Mouse (Mus musculus): ENCODE measurements at regions not wholly inside any gene's neighbourhood (a gene's known extent, or its start where the extent isn't known, plus 50 kb on each side); places are given as distances from the start of the nearest gene placed in this dataset.

DNA sequence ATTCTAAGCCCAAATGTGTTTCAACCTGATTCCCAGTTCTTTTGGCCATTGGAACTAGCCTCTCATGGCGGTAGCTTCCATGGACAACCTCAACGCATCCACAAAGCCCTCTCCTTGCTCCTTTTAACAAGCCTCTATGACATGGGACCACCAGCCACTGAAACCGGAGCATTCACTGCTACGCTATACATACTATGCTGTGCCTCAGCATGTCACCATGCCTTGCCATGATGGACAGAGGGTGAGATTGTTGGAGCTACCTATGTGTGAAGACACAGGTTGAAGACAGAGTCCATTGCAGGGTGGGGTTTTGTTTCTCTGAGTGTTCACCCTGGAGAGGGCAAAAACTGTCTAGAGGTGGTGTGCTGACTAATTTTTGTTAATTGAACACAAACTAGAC lies 258.7 kb upstream of the Rnaseh2b start:
- Histone ChIP-seq H3K27ac (ENCODE audit: low read length) (no peak overlapping the region), H3K27me3 (ENCODE audit: control insufficient read depth, insufficient read depth, low read length) (no peaks in the 10 kb centered on the region), H3K36me3 (ENCODE audit: control insufficient read depth, insufficient read depth, low read length) (no peaks in the 10 kb centered on the region), H3K4me2 (replicated peaks; ENCODE audit: low read depth, low read length) (no peak overlapping the region), H3K4me3 (ENCODE audit: low read depth, low read length) (no peak overlapping the region), H3K9ac (replicated peaks; ENCODE audit: low read depth, low read length) (no peak overlapping the region), H3K9me3 (ENCODE audit: control insufficient read depth, low read depth, low read length) (no peaks in the 10 kb centered on the region), H3K4me1 (ENCODE audit: control insufficient read depth, insufficient read depth, low read length) (no peaks in the 10 kb centered on the region)
- WGBS = 92% methylated on average over 4 of the region's 4 CpGs
- no peak for ATAC-seq (ENCODE audit: insufficient number of reproducible peaks, insufficient read depth, low FRiP score, low read depth)

DNA sequence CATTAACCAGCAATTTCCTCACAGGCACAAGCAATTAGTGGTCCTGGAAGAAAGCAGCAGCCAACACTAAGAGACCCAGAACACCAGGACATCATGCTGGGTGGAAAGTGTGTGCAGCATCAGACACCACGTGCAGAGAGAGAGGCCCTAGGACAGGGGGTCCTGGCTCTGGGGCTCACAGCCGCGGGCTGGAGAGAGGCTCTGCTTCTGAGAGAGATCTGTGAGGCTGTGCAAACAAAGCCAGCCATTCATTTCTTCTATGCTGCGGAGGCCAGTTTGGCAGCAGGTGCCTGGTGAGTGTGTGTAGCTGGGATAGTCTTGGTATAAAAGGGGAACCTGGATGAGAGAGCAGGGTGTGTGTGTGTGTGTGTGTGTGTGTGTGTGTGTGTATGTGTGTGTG lies 257.7 kb upstream of the Rnaseh2b start:
- Histone ChIP-seq H3K27me3 (ENCODE audit: control insufficient read depth, insufficient read depth, low read length) (no peaks in the 10 kb centered on the region), H3K36me3 (ENCODE audit: control insufficient read depth, insufficient read depth, low read length) (no peaks in the 10 kb centered on the region), H3K4me1 (ENCODE audit: control insufficient read depth, insufficient read depth, low read length) (no peaks in the 10 kb centered on the region), H3K27ac (ENCODE audit: low read length) (no peak overlapping the region), H3K9ac (replicated peaks; ENCODE audit: low read depth, low read length) (no peak overlapping the region), H3K4me3 (ENCODE audit: low read depth, low read length) (no peak overlapping the region), H3K9me3 (ENCODE audit: control insufficient read depth, low read depth, low read length) (no peaks in the 10 kb centered on the region), H3K4me2 (replicated peaks; ENCODE audit: low read depth, low read length) (no peak overlapping the region)
- ATAC-seq (ENCODE audit: insufficient number of reproducible peaks, insufficient read depth, low FRiP score, low read depth) = no peak
- 45% methylated on average over 4 of the region's 4 CpGs for WGBS

DNA sequence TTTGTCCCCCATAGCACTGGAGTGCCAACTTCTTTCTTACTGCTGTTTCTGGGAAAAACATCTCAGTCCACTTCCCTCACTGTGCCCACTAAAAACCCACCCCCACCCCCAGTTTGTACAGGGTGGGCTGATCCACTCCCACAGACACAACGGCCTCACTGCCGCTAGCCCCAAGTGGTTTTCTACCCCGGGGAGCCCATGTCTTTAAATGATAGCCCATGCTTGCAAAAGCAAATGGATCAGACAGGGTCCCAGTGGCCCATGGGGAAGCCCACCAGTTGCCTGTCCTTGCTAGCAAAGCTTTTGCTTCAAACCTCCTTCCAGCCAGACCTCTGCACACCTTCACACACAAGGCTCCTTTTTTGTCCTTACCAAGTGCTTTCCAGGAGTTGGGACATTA lies 257.0 kb upstream of the Rnaseh2b start:
- no peaks in the 10 kb centered on the region for H3K9me3 ChIP-seq (ENCODE audit: control insufficient read depth, low read depth, low read length)
- no peak overlapping the region for H3K9ac ChIP-seq (replicated peaks; ENCODE audit: low read depth, low read length)
- H3K4me2 ChIP-seq (replicated peaks; ENCODE audit: low read depth, low read length) = no peak overlapping the region
- no peaks in the 10 kb centered on the region for H3K4me1 ChIP-seq (ENCODE audit: control insufficient read depth, insufficient read depth, low read length)
- ATAC-seq (ENCODE audit: insufficient number of reproducible peaks, insufficient read depth, low FRiP score, low read depth) = no peak
- H3K4me3 ChIP-seq (ENCODE audit: low read depth, low read length) = no peak overlapping the region
- H3K36me3 ChIP-seq (ENCODE audit: control insufficient read depth, insufficient read depth, low read length) = no peaks in the 10 kb centered on the region
- no peaks in the 10 kb centered on the region for H3K27me3 ChIP-seq (ENCODE audit: control insufficient read depth, insufficient read depth, low read length)
- 91% methylated on average over 3 of the region's 3 CpGs for WGBS
- H3K27ac ChIP-seq (ENCODE audit: low read length) = no peak overlapping the region

DNA sequence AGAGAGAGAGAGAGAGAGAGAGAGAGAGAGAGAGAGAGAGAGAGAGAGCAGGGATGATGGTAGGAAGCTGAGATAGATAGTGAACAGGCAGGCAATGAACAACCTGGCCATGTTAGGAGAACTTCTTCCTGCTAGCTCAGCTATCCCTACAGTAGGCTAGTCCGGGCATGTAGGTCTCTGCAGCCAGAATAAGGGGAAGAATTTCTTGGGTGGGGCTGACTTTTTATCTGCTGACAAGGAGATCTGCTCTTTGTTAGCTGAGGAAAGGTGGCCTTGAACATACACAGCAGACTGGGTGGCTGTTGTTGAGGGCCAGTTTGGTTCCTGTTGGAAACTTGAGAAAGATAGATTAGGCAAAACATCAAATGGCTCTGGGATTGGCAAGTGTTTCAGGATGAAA lies 254.9 kb upstream of the Rnaseh2b start:
- no peak overlapping the region for H3K4me2 ChIP-seq (replicated peaks; ENCODE audit: low read depth, low read length)
- H3K9me3 ChIP-seq (ENCODE audit: control insufficient read depth, low read depth, low read length) = no peaks in the 10 kb centered on the region
- H3K27me3 ChIP-seq (ENCODE audit: control insufficient read depth, insufficient read depth, low read length) = no peaks in the 10 kb centered on the region
- ATAC-seq (ENCODE audit: insufficient number of reproducible peaks, insufficient read depth, low FRiP score, low read depth) = no peak
- H3K27ac ChIP-seq (ENCODE audit: low read length) = no peak overlapping the region
- WGBS = 52% methylated on average over 1 of the region's 1 CpGs
- no peak overlapping the region for H3K9ac ChIP-seq (replicated peaks; ENCODE audit: low read depth, low read length)
- H3K36me3 ChIP-seq (ENCODE audit: control insufficient read depth, insufficient read depth, low read length) = no peaks in the 10 kb centered on the region
- H3K4me1 ChIP-seq (ENCODE audit: control insufficient read depth, insufficient read depth, low read length) = no peaks in the 10 kb centered on the region
- H3K4me3 ChIP-seq (ENCODE audit: low read depth, low read length) = no peak overlapping the region

DNA sequence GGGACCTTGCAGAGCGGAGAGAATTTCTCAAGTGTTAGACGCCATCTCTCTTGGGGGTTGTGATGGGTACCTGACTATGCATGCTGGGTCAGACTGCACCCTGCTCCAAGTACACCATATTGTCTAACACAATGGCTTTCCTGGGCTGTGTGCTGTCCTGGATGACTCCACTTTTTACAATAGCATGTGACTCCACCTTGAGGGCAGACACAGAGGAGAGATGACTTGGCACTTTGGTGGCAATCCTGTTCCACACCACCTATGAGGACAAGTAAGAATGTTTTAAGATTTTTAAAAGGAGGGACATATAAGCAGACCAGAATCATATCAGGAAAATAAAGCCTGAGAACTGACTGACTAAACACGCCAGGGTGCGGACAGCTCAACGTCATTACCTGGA lies 254.5 kb upstream of the Rnaseh2b start:
- no peak for ATAC-seq (ENCODE audit: insufficient number of reproducible peaks, insufficient read depth, low FRiP score, low read depth)
- Histone ChIP-seq H3K27me3 (ENCODE audit: control insufficient read depth, insufficient read depth, low read length) (no peaks in the 10 kb centered on the region), H3K4me2 (replicated peaks; ENCODE audit: low read depth, low read length) (no peak overlapping the region), H3K9me3 (ENCODE audit: control insufficient read depth, low read depth, low read length) (no peaks in the 10 kb centered on the region), H3K36me3 (ENCODE audit: control insufficient read depth, insufficient read depth, low read length) (no peaks in the 10 kb centered on the region), H3K9ac (replicated peaks; ENCODE audit: low read depth, low read length) (no peak overlapping the region), H3K4me3 (ENCODE audit: low read depth, low read length) (no peak overlapping the region), H3K4me1 (ENCODE audit: control insufficient read depth, insufficient read depth, low read length) (no peaks in the 10 kb centered on the region), H3K27ac (ENCODE audit: low read length) (no peak overlapping the region)
- WGBS = 80% methylated on average over 5 of the region's 5 CpGs

DNA sequence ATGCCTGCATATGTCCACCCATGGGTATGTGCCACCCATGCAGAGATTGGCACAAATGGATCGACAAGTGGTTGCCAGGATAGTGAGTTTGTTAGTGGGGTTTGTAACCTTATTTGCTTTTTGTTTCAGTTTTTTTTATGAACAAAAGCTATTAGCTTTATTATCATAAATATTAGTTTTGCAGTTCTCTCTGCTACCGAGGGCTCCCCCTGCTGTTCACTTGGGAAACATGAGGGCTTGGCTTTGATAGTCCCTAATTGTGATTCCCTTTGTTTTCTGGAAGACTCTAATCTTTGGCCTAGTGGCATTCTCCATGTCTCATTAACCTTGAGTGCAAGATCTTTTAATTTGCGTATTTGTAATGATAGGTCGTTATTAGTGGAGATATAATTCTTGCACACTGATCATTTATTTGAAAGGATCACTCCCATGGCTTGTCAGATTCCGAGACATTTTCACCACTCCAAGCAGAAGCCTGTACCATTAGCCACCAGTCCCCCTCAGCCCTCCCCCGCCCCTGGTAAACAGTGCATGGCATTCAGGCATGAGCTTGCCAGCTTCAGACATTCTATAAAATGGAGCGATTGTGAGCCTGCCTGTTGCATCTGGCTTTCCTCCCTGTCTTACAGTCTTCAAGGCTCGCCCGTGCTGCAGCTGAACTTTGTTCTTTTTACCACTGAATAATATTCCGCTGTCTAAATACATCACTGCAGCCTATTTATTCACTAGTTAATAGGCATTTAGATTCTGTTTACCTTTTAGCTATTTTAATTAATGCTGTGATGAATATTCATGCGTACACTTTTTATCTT lies 249.9 kb upstream of the Rnaseh2b start:
- H3K36me3 ChIP-seq (ENCODE audit: control insufficient read depth, insufficient read depth, low read length) = no peaks in the 10 kb centered on the region
- no peak overlapping the region for H3K4me3 ChIP-seq (ENCODE audit: low read depth, low read length)
- H3K4me2 ChIP-seq (replicated peaks; ENCODE audit: low read depth, low read length) = no peak overlapping the region
- no peaks in the 10 kb centered on the region for H3K9me3 ChIP-seq (ENCODE audit: control insufficient read depth, low read depth, low read length)
- 66% methylated on average over 11 of the region's 11 CpGs for WGBS
- H3K27me3 ChIP-seq (ENCODE audit: control insufficient read depth, insufficient read depth, low read length) = no peaks in the 10 kb centered on the region
- H3K4me1 ChIP-seq (ENCODE audit: control insufficient read depth, insufficient read depth, low read length) = no peaks in the 10 kb centered on the region
- H3K9ac ChIP-seq (replicated peaks; ENCODE audit: low read depth, low read length) = no peak overlapping the region
- no peak for ATAC-seq (ENCODE audit: insufficient number of reproducible peaks, insufficient read depth, low FRiP score, low read depth)
- H3K27ac ChIP-seq (ENCODE audit: low read length) = no peak overlapping the region

DNA sequence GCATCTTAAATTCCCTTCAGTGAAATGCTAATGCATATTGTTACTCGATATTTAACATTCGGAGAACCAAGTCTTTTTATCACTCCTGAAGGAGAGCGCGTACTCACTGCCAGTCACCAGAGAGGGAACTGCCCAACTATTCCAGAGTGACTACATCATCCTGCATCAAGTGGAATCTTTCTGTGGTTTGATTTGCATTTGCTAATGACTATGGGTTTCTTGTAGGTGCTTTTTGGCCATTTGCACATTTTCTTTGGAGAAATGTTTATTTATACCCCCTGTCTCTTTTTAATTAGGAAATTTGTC lies 249.3 kb upstream of the Rnaseh2b start:
- H3K9me3 ChIP-seq (ENCODE audit: control insufficient read depth, low read depth, low read length) = no peaks in the 10 kb centered on the region
- ATAC-seq (ENCODE audit: insufficient number of reproducible peaks, insufficient read depth, low FRiP score, low read depth) = no peak
- no peak overlapping the region for H3K4me3 ChIP-seq (ENCODE audit: low read depth, low read length)
- 90% methylated on average over 4 of the region's 4 CpGs for WGBS
- no peak overlapping the region for H3K9ac ChIP-seq (replicated peaks; ENCODE audit: low read depth, low read length)
- no peak overlapping the region for H3K27ac ChIP-seq (ENCODE audit: low read length)
- H3K27me3 ChIP-seq (ENCODE audit: control insufficient read depth, insufficient read depth, low read length) = no peaks in the 10 kb centered on the region
- H3K4me1 ChIP-seq (ENCODE audit: control insufficient read depth, insufficient read depth, low read length) = no peaks in the 10 kb centered on the region
- no peak overlapping the region for H3K4me2 ChIP-seq (replicated peaks; ENCODE audit: low read depth, low read length)
- no peaks in the 10 kb centered on the region for H3K36me3 ChIP-seq (ENCODE audit: control insufficient read depth, insufficient read depth, low read length)

DNA sequence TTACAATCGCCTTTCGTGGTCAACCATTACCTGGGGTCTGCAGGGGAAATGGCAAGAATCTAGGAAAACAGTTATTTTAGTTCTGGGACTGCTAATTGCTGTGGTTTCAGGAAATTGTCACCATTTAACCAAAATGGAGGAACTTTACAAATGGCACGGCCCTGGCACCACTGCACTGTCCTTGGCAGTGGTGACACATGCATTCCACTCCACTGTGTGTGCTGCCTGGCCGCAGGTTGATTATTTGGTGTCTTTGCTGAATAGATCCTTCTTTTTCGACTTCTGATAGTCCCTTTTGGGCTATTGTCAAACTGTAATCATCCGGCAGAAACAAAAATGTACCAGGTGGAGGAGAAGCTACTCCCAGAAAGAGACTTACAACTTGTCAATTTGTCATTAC lies 241.4 kb upstream of the Rnaseh2b start:
- Histone ChIP-seq H3K4me3 (ENCODE audit: low read depth, low read length) (no peak overlapping the region), H3K4me2 (replicated peaks; ENCODE audit: low read depth, low read length) (no peak overlapping the region), H3K4me1 (ENCODE audit: control insufficient read depth, insufficient read depth, low read length) (no peaks in the 10 kb centered on the region), H3K27ac (ENCODE audit: low read length) (no peak overlapping the region), H3K27me3 (ENCODE audit: control insufficient read depth, insufficient read depth, low read length) (no peaks in the 10 kb centered on the region), H3K9me3 (ENCODE audit: control insufficient read depth, low read depth, low read length) (0 out of 2 replicates have a peak, but pooled peaks cover 3% of the 10 kb centered on the region), H3K36me3 (ENCODE audit: control insufficient read depth, insufficient read depth, low read length) (no peaks in the 10 kb centered on the region), H3K9ac (replicated peaks; ENCODE audit: low read depth, low read length) (no peak overlapping the region)
- 90% methylated on average over 6 of the region's 6 CpGs for WGBS
- ATAC-seq (ENCODE audit: insufficient number of reproducible peaks, insufficient read depth, low FRiP score, low read depth) = no peak

DNA sequence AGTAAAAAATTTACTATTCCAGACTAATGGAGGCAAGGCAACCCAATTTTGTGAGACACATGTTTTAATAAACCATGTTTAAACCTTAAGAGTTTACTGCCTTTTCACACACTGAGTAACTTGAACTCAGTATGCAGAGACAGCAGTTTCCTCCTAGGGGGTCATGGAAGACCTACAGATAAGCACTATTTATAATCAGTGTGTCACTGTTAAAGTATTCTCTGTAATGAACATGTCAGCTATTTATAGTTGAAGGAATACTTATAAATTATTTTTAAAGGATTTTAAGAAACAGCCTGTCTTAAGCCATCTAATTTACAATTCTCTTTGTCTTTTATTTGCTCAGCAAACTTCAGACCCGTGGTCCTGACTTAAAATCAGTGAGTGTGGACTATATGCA lies 240.5 kb upstream of the Rnaseh2b start:
- H3K4me1 ChIP-seq (ENCODE audit: control insufficient read depth, insufficient read depth, low read length) = no peaks in the 10 kb centered on the region
- H3K4me2 ChIP-seq (replicated peaks; ENCODE audit: low read depth, low read length) = no peak overlapping the region
- H3K36me3 ChIP-seq (ENCODE audit: control insufficient read depth, insufficient read depth, low read length) = no peaks in the 10 kb centered on the region
- no peak overlapping the region for H3K9ac ChIP-seq (replicated peaks; ENCODE audit: low read depth, low read length)
- no peaks in the 10 kb centered on the region for H3K27me3 ChIP-seq (ENCODE audit: control insufficient read depth, insufficient read depth, low read length)
- ATAC-seq (ENCODE audit: insufficient number of reproducible peaks, insufficient read depth, low FRiP score, low read depth) = no peak
- H3K9me3 ChIP-seq (ENCODE audit: control insufficient read depth, low read depth, low read length) = 0 out of 2 replicates have a peak, but pooled peaks cover 3% of the 10 kb centered on the region
- no peak overlapping the region for H3K4me3 ChIP-seq (ENCODE audit: low read depth, low read length)
- WGBS = 41% methylated on average over 1 of the region's 1 CpGs
- H3K27ac ChIP-seq (ENCODE audit: low read length) = no peak overlapping the region
